Mouse (Mus musculus) thymus, adult 2 months (tissue): ENCODE results near the gene Plppr4.

Source experiments
- CTCF ChIP-seq: fragments of 200-500 bp; IDR thresholded peaks from 2 replicates; pipeline ENCODE4 v1.5.1; 2012; ENCODE audit warnings: mild to moderate bottlenecking, control low read depth, low read length, moderate library complexity, borderline replicate concordance; ENCODE audit not compliant: control insufficient read depth, poor library complexity, insufficient read depth; ENCODE audit errors: extremely low read depth
- POLR2A ChIP-seq: fragments of 200-500 bp; IDR thresholded peaks from 2 replicates; pipeline ENCODE4 v1.6.1; 2012; ENCODE audit warnings: mild to moderate bottlenecking, low read length, control low read depth, moderate library complexity; ENCODE audit not compliant: control insufficient read depth, poor library complexity, insufficient read depth; ENCODE audit errors: extremely low read depth

GRCm38 (mm10) chr3:117403740-117404139 lies 43.1 kb upstream of the Plppr4 start:
- TF ChIP-seq CTCF (no peak), POLR2A (no peak)
